In genomic region chr12:112798716-112799115, GRCm38 (mm10) we compare ENCODE assay signal across 27 mouse cellular contexts. TPM values are rescaled to one million over a fixed set of nuclear protein-coding genes. Genes with fewer than 3 reads are reported as not detected.
DNase-seq lines count a peak whose midpoint lies in the region; ATAC-seq and TF ChIP-seq lines count a peak whose summit lies in the region.
"Had no signal": no experiment of that assay in that cellular context is flagged by ENCODE, and none has a peak within 500 bp of the region (broad histone marks: within the 10 kb centered on the region; RNA-seq: fewer than 3 reads in every experiment).

No protein-coding gene starts in this region.

- no peak overlapping the region for H3K4me2 ChIP-seq in limb, embryonic 14.5 days (replicated peaks; ENCODE audit: low read depth, low read length, severe bottlenecking)
- H3K4me2 ChIP-seq in stomach, postnatal 0 days (replicated peaks; ENCODE audit: low read depth), result no peak overlapping the region
- no peak overlapping the region for H3K4me2 ChIP-seq in kidney, embryonic 15.5 days
- H3K4me2 ChIP-seq: forebrain, embryonic 15.5 days; heart, embryonic 15.5 days; hindbrain, embryonic 12.5 days; midbrain, embryonic 15.5 days had no signal

- no peaks in the 10 kb centered on the region for H3K9me3 ChIP-seq in MEL (replicated peaks; ENCODE audit: insufficient read depth, low read length)
- H3K9me3 ChIP-seq in limb, embryonic 14.5 days (ENCODE audit: control insufficient read depth, low read length), result no peaks in the 10 kb centered on the region
- H3K9me3 ChIP-seq in stomach, postnatal 0 days (ENCODE audit: control insufficient read depth, low read length), result no peaks in the 10 kb centered on the region
- no peaks in the 10 kb centered on the region for H3K9me3 ChIP-seq in kidney, embryonic 15.5 days (replicated peaks)
- H3K9me3 ChIP-seq: forebrain, embryonic 10.5 days; forebrain, embryonic 15.5 days; heart, embryonic 15.5 days; hindbrain, embryonic 12.5 days; midbrain, embryonic 15.5 days had no signal

- no peak for DNase-seq in gastrocnemius, adult 2 months
- DNase-seq in gastrocnemius, postnatal 4 days (ENCODE audit: low spot score in 2 of 2), result no peak
- no peak for DNase-seq in MEL (ENCODE audit: low read depth, low spot score)
- DNase-seq in limb, embryonic 14.5 days (ENCODE audit: low spot score), result no peak
- no peak for DNase-seq in stomach, postnatal 0 days (ENCODE audit: low spot score)
- DNase-seq in frontal cortex, postnatal 25 days (ENCODE audit: low spot score in 2 of 2), result no peak
- DNase-seq: adrenal gland, postnatal 14 days; cerebellum, adult 18-20 months; kidney, adult 18-20 months; liver; lung, adult 2 months; right cerebral cortex, adult 18-20 months; spleen, adult 18-20 months; thymus, postnatal 25 days had no signal

- H3K36me3 ChIP-seq in MEL (ENCODE audit: control insufficient read depth in 1 of 2, insufficient read depth in 2 of 2, low read length in 2 of 2), result peaks cover 0 to 35% of the 10 kb centered on the region in 2 experiments; a peak in 2 of 4 replicates
- H3K36me3 ChIP-seq in limb, embryonic 14.5 days (ENCODE audit: control insufficient read depth, insufficient read depth, low read length), result no peaks in the 10 kb centered on the region
- no peaks in the 10 kb centered on the region for H3K36me3 ChIP-seq in stomach, postnatal 0 days (ENCODE audit: control insufficient read depth, insufficient read depth, low read length)
- H3K36me3 ChIP-seq in kidney, embryonic 15.5 days, result no peaks in the 10 kb centered on the region
- H3K36me3 ChIP-seq: forebrain, embryonic 10.5 days; forebrain, embryonic 15.5 days; heart, embryonic 15.5 days; hindbrain, embryonic 12.5 days; midbrain, embryonic 15.5 days had no signal

- TF ChIP-seq POLR2A in MEL (IDR thresholded peaks at IDR 0.05; ENCODE audit: control insufficient read depth in 1 of 2, insufficient read depth in 1 of 2, low read depth in 1 of 2, low read length in 2 of 2, poor library complexity in 1 of 2), result no peak
- TF ChIP-seq POLR2A in limb, embryonic 14.5 days (IDR thresholded peaks at IDR 0.05; ENCODE audit: borderline replicate concordance, extremely low read depth, insufficient read depth, insufficient read length), result no peak

- TF ChIP-seq EP300 in MEL (IDR thresholded peaks at IDR 0.05; ENCODE audit: low read depth in 1 of 2, low read length in 2 of 2), result no peak
- no peak for TF ChIP-seq EP300 in stomach, postnatal 0 days (optimal IDR thresholded peaks at IDR 0.05)

- intact Hi-C loops in gastrocnemius, adult 2 months (cut with DNase I), result no loop called here

- no peaks in the 10 kb centered on the region for H3K27me3 ChIP-seq in MEL (ENCODE audit: control insufficient read depth in 1 of 2, insufficient read depth in 2 of 2, low read length in 2 of 2)
- H3K27me3 ChIP-seq in limb, embryonic 14.5 days (ENCODE audit: control insufficient read depth, insufficient read depth, low read length), result peaks cover 14% of the 10 kb centered on the region
- H3K27me3 ChIP-seq in stomach, postnatal 0 days (ENCODE audit: control insufficient read depth, insufficient read depth, low read length), result no peaks in the 10 kb centered on the region
- peaks cover 41% of the 10 kb centered on the region for H3K27me3 ChIP-seq in kidney, embryonic 15.5 days

- H3K27ac ChIP-seq in gastrocnemius, adult 2 months, result peak overlapping the region; percentile 75
- no peak overlapping the region for H3K27ac ChIP-seq in MEL (ENCODE audit: control insufficient read depth, low read depth, low read length)
- peak overlapping the region; percentile 52; the same call in 1 of the 2 replicates for H3K27ac ChIP-seq in limb, embryonic 14.5 days (replicated peaks; ENCODE audit: low read depth, low read length)
- peak overlapping the region; percentile 14; the same call in 1 of the 2 replicates for H3K27ac ChIP-seq in stomach, postnatal 0 days (replicated peaks)
- no peak overlapping the region for H3K27ac ChIP-seq in kidney, embryonic 15.5 days
- H3K27ac ChIP-seq: forebrain, embryonic 10.5 days; forebrain, embryonic 15.5 days; heart, embryonic 15.5 days; hindbrain, embryonic 12.5 days; hindbrain, postnatal 0 days; layer of hippocampus, adult 2 months; left cerebral cortex, adult 2 months; liver, embryonic 14.5 days; macrophage; midbrain, embryonic 15.5 days had no signal

- no peaks in the 10 kb centered on the region; the same call in 1 of the 2 replicates for H3K79me2 ChIP-seq in MEL (ENCODE audit: control insufficient read depth, insufficient read depth, low read length, poor library complexity)

- ATAC-seq in limb, embryonic 14.5 days (ENCODE audit: low FRiP score, low read depth), result no peak
- no peak for ATAC-seq in stomach, postnatal 0 days (ENCODE audit: low FRiP score, low TSS enrichment)
- no peak for ATAC-seq in kidney, embryonic 15.5 days (replicated peaks; ENCODE audit: low FRiP score)
- ATAC-seq: forebrain, embryonic 15.5 days; midbrain, embryonic 15.5 days had no signal

- no peak overlapping the region for H3K4me3 ChIP-seq in gastrocnemius, adult 2 months
- H3K4me3 ChIP-seq in MEL (ENCODE audit: control insufficient read depth in 1 of 2, insufficient read depth in 1 of 2, low read depth in 2 of 2, low read length in 2 of 2), result no peak overlapping the region; a peak in 1 of 4 replicates
- no peak overlapping the region for H3K4me3 ChIP-seq in limb, embryonic 14.5 days (replicated peaks; ENCODE audit: low read length)
- H3K4me3 ChIP-seq in stomach, postnatal 0 days (ENCODE audit: low read depth, low read length), result no peak overlapping the region
- no peak overlapping the region for H3K4me3 ChIP-seq in kidney, embryonic 15.5 days (replicated peaks)
- H3K4me3 ChIP-seq: forebrain, embryonic 10.5 days; forebrain, embryonic 15.5 days; heart, embryonic 15.5 days; hindbrain, embryonic 12.5 days; layer of hippocampus, adult 2 months; left cerebral cortex, adult 2 months; midbrain, embryonic 15.5 days had no signal

- H3K9ac ChIP-seq in MEL (ENCODE audit: control insufficient read depth, low read depth, low read length, poor library complexity, severe bottlenecking), result no peak overlapping the region
- no peak overlapping the region for H3K9ac ChIP-seq in limb, embryonic 14.5 days (ENCODE audit: low read depth, low read length, severe bottlenecking)
- no peak overlapping the region for H3K9ac ChIP-seq in stomach, postnatal 0 days (ENCODE audit: low read length)
- no peak overlapping the region for H3K9ac ChIP-seq in kidney, embryonic 15.5 days
- H3K9ac ChIP-seq: forebrain, embryonic 15.5 days; heart, embryonic 15.5 days; hindbrain, embryonic 12.5 days; liver, embryonic 14.5 days; midbrain, embryonic 15.5 days had no signal

- no peak for TF ChIP-seq CTCF in gastrocnemius, adult 2 months (IDR thresholded peaks at IDR 0.05)
- no peak for TF ChIP-seq CTCF in MEL (IDR thresholded peaks at IDR 0.05 in 2 of 3, conservative IDR thresholded peaks at IDR 0.05 in 1 of 3; ENCODE audit: control insufficient read depth in 1 of 3, insufficient read depth in 1 of 3, low read depth in 2 of 3, low read length in 3 of 3, poor library complexity in 1 of 3, severe bottlenecking in 1 of 3)
- TF ChIP-seq CTCF in stomach, postnatal 0 days (IDR thresholded peaks at IDR 0.05; ENCODE audit: low read depth), result no peak

- 65% methylated on average over 5 of the region's 5 CpGs for WGBS in limb, embryonic 14.5 days
- 54% methylated on average over 5 of the region's 5 CpGs for WGBS in stomach, postnatal 0 days
- 75% methylated on average over 5 of the region's 5 CpGs for WGBS in kidney, embryonic 15.5 days

- H3K4me1 ChIP-seq in MEL (ENCODE audit: control insufficient read depth in 1 of 2, insufficient read depth in 2 of 2, low read length in 2 of 2), result peaks cover 21 to 61% of the 10 kb centered on the region in 2 experiments
- H3K4me1 ChIP-seq in limb, embryonic 14.5 days (ENCODE audit: control insufficient read depth, insufficient read depth, low read length), result peaks cover 33% of the 10 kb centered on the region
- peaks cover 21% of the 10 kb centered on the region for H3K4me1 ChIP-seq in stomach, postnatal 0 days (replicated peaks; ENCODE audit: control insufficient read depth, insufficient read depth)
- H3K4me1 ChIP-seq in kidney, embryonic 15.5 days, result peaks cover 71% of the 10 kb centered on the region

- TF ChIP-seq RAD21 in MEL (IDR thresholded peaks at IDR 0.05; ENCODE audit: low read depth, low read length), result no peak

RNA-seq across cellular contexts. Expression of gene Ahnak2, which starts 3.7 kb away (rescaled TPM):
- 1 to 10 TPM; 5.0 to 8.5 TPM for total RNA-seq in gastrocnemius, adult 2 months (2021)
- 10 to 100 TPM; 26.7 to 32.1 TPM for total RNA-seq in gastrocnemius, postnatal 4 days (2021)
- total RNA-seq in MEL (2012; rRNA removed), result 1.2 and 2.6 TPM in 2 replicates
- 10 to 100 TPM in 1 of 2 experiments, not detected in 1; 11.4 TPM for polyA plus RNA-seq in MEL (2012; ENCODE audit: insufficient read depth in 1 of 2, insufficient read length in 2 of 2, low read depth in 1 of 2, low replicate concordance in 2 of 2, missing spikeins in 1 of 2)
- polyA plus RNA-seq in limb, embryonic 14.5 days (2012; rRNA removed), result 2.1 and 2.5 TPM in 2 replicates
- 3.3 TPM in 2 replicates for polyA plus RNA-seq in limb, embryonic 14.5 days (2014; fragmentation: Nextera tagmentation; extraction: Ambion mirVana)
- 5.4 and 6.3 TPM in 2 replicates for polyA plus RNA-seq in stomach, postnatal 0 days (2015; fragmentation: Nextera tagmentation; extraction: Ambion mirVana)
- polyA plus RNA-seq in kidney, embryonic 15.5 days (2015; fragmentation: Nextera tagmentation; extraction: Ambion mirVana), result 1.0 and 1.8 TPM in 2 replicates
- total RNA-seq: megakaryocyte-erythroid progenitor cell, adult 5-6 weeks; neutrophil, adult 5-6 weeks had no signal

RNA-seq across cellular contexts. Expression of gene Clba1, which starts 10.0 kb away (rescaled TPM):
- under 1 TPM; 0.20 to 0.36 TPM for total RNA-seq in gastrocnemius, adult 2 months (2021)
- total RNA-seq in gastrocnemius, postnatal 4 days (2021), result 1 to 10 TPM in 1 of 2 experiments, under 1 TPM in 1; 0.96 to 1.4 TPM
- 11.2 and 15.2 TPM in 2 replicates for total RNA-seq in MEL (2012; rRNA removed)
- 10 to 100 TPM in 1 of 2 experiments, not detected in 1; 21.4 TPM for polyA plus RNA-seq in MEL (2012; ENCODE audit: insufficient read depth in 1 of 2, insufficient read length in 2 of 2, low read depth in 1 of 2, low replicate concordance in 2 of 2, missing spikeins in 1 of 2)
- polyA plus RNA-seq in limb, embryonic 14.5 days (2012; rRNA removed), result 3.7 and 4.8 TPM in 2 replicates
- 5.7 and 6.2 TPM in 2 replicates for polyA plus RNA-seq in limb, embryonic 14.5 days (2014; fragmentation: Nextera tagmentation; extraction: Ambion mirVana)
- 6.8 and 7.0 TPM in 2 replicates for polyA plus RNA-seq in stomach, postnatal 0 days (2015; fragmentation: Nextera tagmentation; extraction: Ambion mirVana)
- 11.2 and 11.9 TPM in 2 replicates for polyA plus RNA-seq in kidney, embryonic 15.5 days (2015; fragmentation: Nextera tagmentation; extraction: Ambion mirVana)

RNA-seq across cellular contexts. Expression of gene Cdca4, which starts 30.5 kb away (rescaled TPM):
- total RNA-seq in gastrocnemius, adult 2 months (2021), result 1 to 10 TPM; 3.0 to 3.1 TPM
- 10 to 100 TPM; 17.1 to 20.6 TPM for total RNA-seq in gastrocnemius, postnatal 4 days (2021)
- total RNA-seq in MEL (2012; rRNA removed), result 245 and 279 TPM in 2 replicates
- polyA plus RNA-seq in MEL (2012; ENCODE audit: insufficient read depth in 1 of 2, insufficient read length in 2 of 2, low read depth in 1 of 2, low replicate concordance in 2 of 2, missing spikeins in 1 of 2), result 100 to 1,000 TPM in 1 of 2 experiments, not detected in 1; 274 TPM
- polyA plus RNA-seq in limb, embryonic 14.5 days (2012; rRNA removed), result 81.0 and 89.9 TPM in 2 replicates
- 113 and 126 TPM in 2 replicates for polyA plus RNA-seq in limb, embryonic 14.5 days (2014; fragmentation: Nextera tagmentation; extraction: Ambion mirVana)
- polyA plus RNA-seq in stomach, postnatal 0 days (2015; fragmentation: Nextera tagmentation; extraction: Ambion mirVana), result 37.5 and 41.6 TPM in 2 replicates
- polyA plus RNA-seq in kidney, embryonic 15.5 days (2015; fragmentation: Nextera tagmentation; extraction: Ambion mirVana), result 113 and 122 TPM in 2 replicates

RNA-seq across cellular contexts. Expression of gene Pld4, which starts 38.3 kb away (rescaled TPM):
- total RNA-seq in gastrocnemius, adult 2 months (2021), result 1 to 10 TPM; 1.7 to 4.0 TPM
- total RNA-seq in gastrocnemius, postnatal 4 days (2021), result 10 to 100 TPM; 12.5 TPM
- total RNA-seq in MEL (2012; rRNA removed), result 9.7 and 9.8 TPM in 2 replicates
- 10 to 100 TPM in 1 of 2 experiments, not detected in 1; 16.4 TPM for polyA plus RNA-seq in MEL (2012; ENCODE audit: insufficient read depth in 1 of 2, insufficient read length in 2 of 2, low read depth in 1 of 2, low replicate concordance in 2 of 2, missing spikeins in 1 of 2)
- 15.7 and 16.9 TPM in 2 replicates for polyA plus RNA-seq in limb, embryonic 14.5 days (2012; rRNA removed)
- 13.4 and 14.0 TPM in 2 replicates for polyA plus RNA-seq in limb, embryonic 14.5 days (2014; fragmentation: Nextera tagmentation; extraction: Ambion mirVana)
- polyA plus RNA-seq in stomach, postnatal 0 days (2015; fragmentation: Nextera tagmentation; extraction: Ambion mirVana), result 9.6 and 9.8 TPM in 2 replicates
- polyA plus RNA-seq in kidney, embryonic 15.5 days (2015; fragmentation: Nextera tagmentation; extraction: Ambion mirVana), result 7.9 and 10.4 TPM in 2 replicates

Comparison
In these comparisons a context has a peak if more than half of its experiments do, and no peak if none do; other contexts are left out.
1. H3K27ac ChIP-seq: peak in gastrocnemius, adult 2 months (single experiment), limb, embryonic 14.5 days (single experiment) and stomach, postnatal 0 days (single experiment); none in MEL (single experiment) and kidney, embryonic 15.5 days (single experiment).